Mouse (Mus musculus) CH12.LX (cell line): ENCODE results near the gene Tmem255b.

ENCODE experiments used
- MAX ChIP-seq: IDR thresholded peaks from 2 replicates; pipeline ENCODE4 v1.6.1; 2011; ENCODE audit warnings: low read length, improper control_type of control experiment
- MEF2A ChIP-seq: IDR thresholded peaks from 2 replicates; pipeline ENCODE4 v1.6.1; 2014; ENCODE audit warnings: low read depth, mild to moderate bottlenecking, inconsistent platforms, low read length, improper control_type of control experiment, borderline replicate concordance
- POLR2A ChIP-seq: IDR thresholded peaks from 2 replicates; pipeline ENCODE4 v1.6.1; 2011; ENCODE audit warnings: low read depth, mild to moderate bottlenecking, improper control_type of control experiment, low read length
- UBTF ChIP-seq: IDR thresholded peaks from 2 replicates; pipeline ENCODE4 v1.6.1; 2012; ENCODE audit warnings: low read depth, mild to moderate bottlenecking, inconsistent platforms, low read length, improper control_type of control experiment, moderate library complexity

DNA sequence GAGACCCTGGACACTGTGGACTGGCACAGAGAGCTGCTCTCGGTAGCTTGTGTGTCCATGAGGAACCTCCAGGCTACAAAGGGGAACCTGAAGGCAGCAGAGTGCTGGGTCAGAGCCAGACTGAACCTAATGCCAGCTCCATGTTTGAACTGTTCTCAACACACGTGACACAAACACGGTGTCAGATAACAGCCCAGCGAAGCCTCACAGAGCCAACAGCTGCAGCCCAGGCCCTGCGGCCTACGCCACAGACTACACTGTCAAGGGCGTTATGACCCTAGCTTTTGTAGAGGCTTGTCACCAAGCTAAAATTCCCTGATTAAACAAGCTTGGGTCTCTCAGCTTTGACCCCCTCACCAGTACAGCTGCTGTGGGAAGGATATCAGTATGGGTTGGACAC lies 37.3 kb downstream of the Tmem255b start:
- no peak for TF ChIP-seq MEF2A
- TF ChIP-seq UBTF = no peak
- no peak for TF ChIP-seq MAX
- no peak for TF ChIP-seq POLR2A
